Mouse (Mus musculus) neural tube, embryonic 14.5 days (tissue): Measurements from ENCODE around the gene Rnf39. TPM values are rescaled to one million over a fixed set of nuclear protein-coding genes. Genes with fewer than 3 reads are reported as not detected.

ENCODE experiments used
- ATAC-seq: fragments of 200-750 bp; cut with Nextera tagmentation; 2 replicates; pipeline ENCODE4 v1.8.0; 2017; ENCODE audit warnings: low read depth, mild to moderate bottlenecking, moderate TSS enrichment, moderate library complexity
- H3K27ac ChIP-seq: fragments of 300-500 bp; sonication (generic); 2 replicates; pipeline ENCODE4 v1.5.1; 2014; ENCODE audit warnings: low read depth, mild to moderate bottlenecking, control low read depth, low read length, moderate library complexity, mixed read lengths
- H3K27me3 ChIP-seq: fragments of 300-500 bp; sonication (generic); 2 replicates; pipeline ENCODE4 v1.6.1; 2014; ENCODE audit warnings: low read length; ENCODE audit not compliant: control insufficient read depth, insufficient read depth
- H3K36me3 ChIP-seq: fragments of 300-500 bp; sonication (generic); 2 replicates; pipeline ENCODE4 v1.6.1; 2014; ENCODE audit warnings: low read length, mixed read lengths; ENCODE audit not compliant: control insufficient read depth, insufficient read depth
- H3K4me1 ChIP-seq: fragments of 300-500 bp; sonication (generic); 2 replicates; pipeline ENCODE4 v1.6.1; 2014; ENCODE audit warnings: low read length; ENCODE audit not compliant: control insufficient read depth, insufficient read depth
- H3K4me2 ChIP-seq: fragments of 300-500 bp; sonication (generic); 2 replicates; pipeline ENCODE4 v1.6.1; 2014; ENCODE audit warnings: mild to moderate bottlenecking, low read depth, low read length, control low read depth
- H3K4me3 ChIP-seq: fragments of 300-500 bp; sonication (generic); 2 replicates; pipeline ENCODE4 v1.5.1; 2014; ENCODE audit warnings: low read depth, low read length, control low read depth, mixed read lengths
- H3K9ac ChIP-seq: fragments of 300-500 bp; sonication (generic); replicated peaks from 2 replicates; pipeline ENCODE4 v1.6.1; 2014; ENCODE audit warnings: low read depth, mild to moderate bottlenecking, control low read depth, low read length, mixed read lengths
- H3K9me3 ChIP-seq: fragments of 300-500 bp; sonication (generic); 2 replicates; pipeline ENCODE4 v1.6.1; 2016; ENCODE audit warnings: low read length; ENCODE audit not compliant: control insufficient read depth
- WGBS: fragments of 180-500 bp; shearing (Covaris S2); extraction: QIAGEN DNeasy Blood & Tissue Kit; methylation state at CpG from one replicate; pipeline ENCODE4 v1.1.7; 2014; 5-methylcytosine and 5-hydroxymethylcytosine counted together
- polyA plus RNA-seq: library from polyadenylated mRNA; unstranded; fragments of >200 nt; fragmentation: Nextera tagmentation; extraction: Ambion mirVana; gene quantifications from 2 replicates; pipeline ENCODE4 v1.2.1, GENCODE M21; 2014

Gene Rnf39
- polyA plus RNA-seq, 1 experiment from 2014 or later, result 2.0 TPM

DNA sequence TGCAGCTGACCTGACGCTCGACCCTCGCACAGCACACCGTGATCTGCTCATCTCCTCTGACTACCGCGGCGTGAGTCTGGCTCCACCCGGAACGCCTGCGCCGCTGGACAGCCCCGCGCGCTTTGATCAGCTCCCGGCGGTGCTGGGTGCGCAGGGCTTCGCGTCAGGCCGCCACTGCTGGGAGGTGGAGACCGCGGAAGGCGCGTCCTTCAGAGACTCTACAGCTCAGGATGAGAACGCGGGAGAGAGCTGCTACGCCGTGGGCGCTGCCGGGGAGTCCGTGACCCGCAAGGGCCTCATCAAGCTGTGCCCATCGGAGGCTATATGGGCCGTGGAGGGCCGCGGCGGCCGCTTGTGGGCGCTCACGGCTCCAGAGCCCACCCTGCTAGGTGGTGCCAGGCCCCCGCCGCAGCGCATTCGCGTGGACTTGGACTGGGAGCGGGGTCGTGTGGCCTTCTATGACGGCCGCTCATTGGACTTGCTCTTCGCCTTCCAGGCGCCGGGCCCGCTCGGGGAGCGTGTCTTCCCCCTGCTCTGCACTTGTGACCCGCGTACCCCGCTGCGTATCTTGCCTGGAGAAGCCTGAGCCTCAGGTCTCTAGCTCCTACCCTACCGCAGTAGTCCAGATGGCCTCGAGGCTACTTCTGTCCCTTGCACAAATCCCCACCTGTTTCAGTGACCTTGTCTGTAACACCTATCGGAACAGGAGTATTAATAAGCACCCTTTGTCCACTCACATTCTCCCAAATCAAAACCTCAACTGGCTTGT, 4.5 kb downstream of the Rnf39 start:
- Histone ChIP-seq H3K4me2 (peak overlapping the region; percentile 94), H3K27me3 (peaks cover 19% of the 10 kb centered on the region), H3K36me3 (peaks cover 6% of the 10 kb centered on the region; the same call in 1 of the 2 replicates), H3K9me3 (no peaks in the 10 kb centered on the region), H3K4me1 (peaks cover 16% of the 10 kb centered on the region; the same call in 1 of the 2 replicates), H3K27ac (peak overlapping the region; percentile 78), H3K9ac (peak overlapping the region; percentile 81), H3K4me3 (peak overlapping the region; percentile 53)
- WGBS, result 2% methylated on average over 62 of the region's 62 CpGs
- ATAC-seq, result peak; percentile 54

DNA sequence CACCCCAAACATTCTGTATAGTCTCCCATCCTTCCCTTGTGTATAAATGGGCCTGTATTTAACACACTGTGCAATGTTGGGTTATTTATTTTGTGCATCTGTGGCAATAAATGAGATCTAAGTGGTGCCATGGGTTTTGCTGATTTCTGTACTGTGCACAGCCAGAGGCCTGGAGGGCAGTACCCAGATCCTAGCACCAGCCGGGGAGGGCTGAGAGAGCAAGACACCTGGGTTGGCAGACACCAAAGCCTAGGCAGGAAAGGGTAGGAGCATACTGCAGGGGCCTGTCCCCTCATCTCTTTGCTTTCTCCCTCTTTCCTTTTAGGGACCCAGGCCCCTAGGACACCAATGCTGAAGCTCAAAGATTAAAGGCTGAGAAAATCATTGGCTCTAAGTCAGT, 5.6 kb downstream of the Rnf39 start:
- Histone ChIP-seq H3K27ac (no peak overlapping the region), H3K4me2 (no peak overlapping the region), H3K27me3 (peaks cover 8% of the 10 kb centered on the region; the same call in 1 of the 2 replicates), H3K36me3 (peaks cover 6% of the 10 kb centered on the region; the same call in 1 of the 2 replicates), H3K9me3 (no peaks in the 10 kb centered on the region), H3K4me3 (no peak overlapping the region), H3K4me1 (peaks cover 16% of the 10 kb centered on the region; the same call in 1 of the 2 replicates), H3K9ac (no peak overlapping the region)
- WGBS, result 74% methylated on average over 1 of the region's 1 CpGs
- no peak for ATAC-seq

DNA sequence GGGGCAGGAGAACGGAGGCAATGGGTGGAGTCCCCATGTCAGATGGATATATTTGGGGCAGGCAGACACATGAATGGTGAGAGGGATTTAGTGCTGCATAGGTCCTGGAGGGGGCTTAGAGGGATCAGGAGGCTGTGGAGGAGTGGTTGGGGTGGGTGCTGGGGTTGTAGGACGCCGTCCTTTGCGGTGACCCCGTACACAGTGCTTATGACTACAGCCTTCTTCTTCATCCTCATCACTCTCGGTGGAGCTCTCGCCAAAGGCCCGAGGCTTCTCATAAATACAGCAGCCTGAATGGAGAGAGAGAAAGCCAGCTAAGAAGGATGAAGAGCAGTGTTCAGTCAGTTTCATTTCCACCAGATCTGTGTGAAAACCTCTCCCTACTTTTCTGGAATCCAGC, 6.5 kb downstream of the Rnf39 start:
- Histone ChIP-seq H3K4me1 (peaks cover 16% of the 10 kb centered on the region; the same call in 1 of the 2 replicates), H3K36me3 (peaks cover 6% of the 10 kb centered on the region; the same call in 1 of the 2 replicates), H3K4me3 (no peak overlapping the region), H3K4me2 (no peak overlapping the region), H3K9me3 (no peaks in the 10 kb centered on the region), H3K9ac (no peak overlapping the region), H3K27ac (no peak overlapping the region), H3K27me3 (peaks cover 4% of the 10 kb centered on the region; the same call in 1 of the 2 replicates)
- no peak for ATAC-seq
- 93% methylated on average over 8 of the region's 8 CpGs for WGBS

DNA sequence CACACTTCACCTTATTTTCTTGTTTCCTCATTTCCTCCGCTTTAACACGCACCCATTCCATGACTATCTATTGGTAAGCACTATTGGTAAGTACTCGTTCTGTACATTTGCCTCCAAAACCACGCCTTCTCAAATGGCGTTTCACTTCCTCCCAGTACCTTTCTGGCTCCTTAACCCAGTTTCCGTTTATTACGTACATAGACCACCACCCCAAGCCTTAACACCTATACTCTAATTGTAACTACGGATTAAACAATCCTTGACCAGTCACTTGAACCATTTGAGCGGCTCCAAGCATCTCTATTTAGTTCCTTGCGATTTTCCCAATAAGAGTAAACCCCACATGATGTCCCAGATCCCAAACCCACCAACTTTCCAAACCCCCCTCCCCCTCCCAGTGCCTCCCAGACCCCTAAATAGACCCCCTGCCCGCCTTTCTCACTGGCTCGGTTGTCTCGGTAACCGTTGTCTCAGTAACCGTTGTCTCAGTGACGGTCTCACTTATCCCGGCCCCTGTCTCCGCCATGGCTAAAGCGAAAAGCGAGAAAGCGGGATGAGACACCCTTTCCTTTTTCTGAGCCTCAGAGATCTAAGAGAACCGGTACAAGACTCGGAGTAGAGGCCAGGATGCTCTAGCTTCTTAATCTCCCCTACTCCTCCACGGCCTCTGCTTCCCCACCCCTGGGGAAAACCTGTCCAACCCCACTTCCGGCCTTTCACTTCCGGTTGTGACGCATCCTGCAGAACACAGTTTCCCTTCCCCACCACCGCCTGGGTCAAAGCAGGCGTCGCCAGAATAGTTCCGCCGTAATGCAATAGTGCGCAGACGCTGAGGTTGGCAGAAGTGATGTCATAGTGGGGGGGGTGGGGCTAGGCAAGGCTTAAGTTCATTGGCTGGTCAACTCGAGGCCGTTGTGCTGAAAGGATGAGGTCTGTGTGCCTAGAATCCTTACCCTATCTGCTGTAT, 8.5 kb downstream of the Rnf39 start, which contains the start of gene Ppp1r11:
Ppp1r11 (minus strand) TSS at position 761 of the 967 bp plus-strand sequence.
- H3K4me2 ChIP-seq, result peak within 1 kb of the TSS; percentile 81
- peak within 1 kb of the TSS; percentile 68 for H3K4me3 ChIP-seq
- ATAC-seq, result peak; percentile 96
- no peaks in the 10 kb centered on the region for H3K9me3 ChIP-seq
- peaks cover 13% of the 10 kb centered on the region; the same call in 1 of the 2 replicates for H3K4me1 ChIP-seq
- H3K9ac ChIP-seq, result peak within 1 kb of the TSS; percentile 67
- WGBS, result 2% methylated on average over 36 of the region's 36 CpGs
- peaks cover 6% of the 10 kb centered on the region for H3K36me3 ChIP-seq
- peak within 1 kb of the TSS; percentile 89 for H3K27ac ChIP-seq
- H3K27me3 ChIP-seq, result no peaks in the 10 kb centered on the region

DNA sequence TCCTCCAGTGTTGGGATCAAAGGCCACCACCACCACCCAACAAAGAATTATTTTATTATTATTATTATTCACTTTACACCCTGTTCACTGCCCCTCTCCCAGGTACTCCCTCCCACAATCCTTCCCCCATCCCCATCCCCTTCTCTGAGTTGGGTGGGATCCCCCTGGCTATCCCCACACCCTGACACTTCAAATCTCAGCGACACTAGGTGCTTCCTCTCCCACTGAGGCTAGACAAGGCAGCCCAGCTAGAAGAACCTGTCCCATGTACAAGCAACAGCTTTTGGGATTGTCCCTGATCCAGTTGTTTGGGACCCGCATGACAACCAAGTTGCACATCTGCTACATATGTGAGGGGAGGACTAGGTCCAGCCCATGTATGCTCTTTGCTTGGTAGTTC, 9.9 kb downstream of the Rnf39 start:
- H3K27ac ChIP-seq, result no peak overlapping the region
- WGBS, result 89% methylated on average over 2 of the region's 2 CpGs
- peaks cover 6% of the 10 kb centered on the region for H3K36me3 ChIP-seq
- H3K4me2 ChIP-seq, result no peak overlapping the region
- no peaks in the 10 kb centered on the region for H3K9me3 ChIP-seq
- no peaks in the 10 kb centered on the region for H3K27me3 ChIP-seq
- H3K9ac ChIP-seq, result no peak overlapping the region
- no peak overlapping the region for H3K4me3 ChIP-seq
- ATAC-seq, result no peak
- peaks cover 12% of the 10 kb centered on the region; the same call in 1 of the 2 replicates for H3K4me1 ChIP-seq

DNA sequence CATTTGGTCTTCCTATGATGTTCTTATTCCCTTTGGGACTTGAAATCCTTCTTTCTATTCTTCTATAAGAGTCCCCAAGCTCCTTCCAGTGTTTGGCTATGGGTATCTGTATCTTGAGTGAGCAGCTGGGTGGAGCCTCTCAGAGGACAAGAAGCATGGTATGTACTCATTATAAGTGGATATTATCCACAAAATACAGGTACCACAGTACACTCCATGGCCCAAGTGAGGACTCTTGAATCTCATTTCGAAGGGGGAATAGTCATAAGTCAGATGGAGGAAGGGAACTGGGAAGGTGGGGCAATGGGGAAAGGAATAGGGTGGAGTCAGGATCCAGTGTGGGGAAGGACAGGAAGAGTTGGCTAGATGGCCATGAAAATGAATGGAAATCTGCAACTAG, 10.3 kb downstream of the Rnf39 start:
- WGBS, result 95% methylated on average over 1 of the region's 1 CpGs
- Histone ChIP-seq H3K4me3 (no peak overlapping the region), H3K36me3 (peaks cover 6% of the 10 kb centered on the region), H3K4me2 (no peak overlapping the region), H3K9me3 (no peaks in the 10 kb centered on the region), H3K4me1 (peaks cover 13% of the 10 kb centered on the region; the same call in 1 of the 2 replicates), H3K27ac (no peak overlapping the region), H3K27me3 (no peaks in the 10 kb centered on the region), H3K9ac (no peak overlapping the region)
- ATAC-seq, result no peak

DNA sequence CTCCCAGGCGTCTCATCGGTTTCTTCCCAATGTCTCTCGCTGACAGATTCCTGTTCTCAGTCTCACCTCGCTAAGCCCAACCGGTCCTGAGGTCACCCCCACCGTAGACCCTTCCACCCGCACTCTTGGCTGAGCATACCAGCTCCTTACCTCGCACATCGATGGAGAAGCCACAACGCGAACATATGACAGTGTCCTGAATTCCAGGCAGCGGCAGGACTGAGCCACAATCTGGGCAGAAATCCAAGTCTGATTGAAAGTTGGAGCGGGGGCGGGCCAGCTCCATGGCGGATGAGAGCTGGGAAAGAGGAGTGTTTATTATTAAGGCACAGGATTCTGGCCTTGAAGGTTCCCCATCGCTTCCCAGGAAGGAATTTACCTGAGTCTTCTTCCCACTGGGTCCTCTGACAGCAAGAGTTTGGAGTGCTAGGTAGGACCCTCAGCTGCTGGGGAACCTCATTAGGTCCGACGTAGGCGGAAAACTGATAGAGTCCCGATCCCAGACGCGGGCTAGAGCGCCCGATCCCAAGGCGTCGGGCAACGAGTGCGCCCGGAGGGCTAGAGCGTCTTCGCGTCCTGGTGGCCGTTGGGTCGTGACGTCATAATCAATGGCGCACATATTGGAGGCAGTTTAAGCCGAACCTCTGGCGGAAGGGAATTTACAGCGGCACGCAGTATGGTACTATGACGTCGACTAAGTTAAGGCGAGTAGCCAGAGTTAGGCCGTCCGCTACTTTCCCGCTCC, 15.5 kb downstream of the Rnf39 start, which contains the start of the genes Znrd1 and Znrd1as:
Znrd1 (minus strand) TSS at position 561 of the 745 bp plus-strand sequence.
Znrd1as (plus strand) TSS at position 594 of the 745 bp plus-strand sequence.
- peak within 1 kb of the TSS; percentile 75 for H3K27ac ChIP-seq
- no peaks in the 10 kb centered on the region; the same call in 1 of the 2 replicates for H3K36me3 ChIP-seq
- WGBS, result under 1% methylated on average over 46 of the region's 46 CpGs

DNA sequence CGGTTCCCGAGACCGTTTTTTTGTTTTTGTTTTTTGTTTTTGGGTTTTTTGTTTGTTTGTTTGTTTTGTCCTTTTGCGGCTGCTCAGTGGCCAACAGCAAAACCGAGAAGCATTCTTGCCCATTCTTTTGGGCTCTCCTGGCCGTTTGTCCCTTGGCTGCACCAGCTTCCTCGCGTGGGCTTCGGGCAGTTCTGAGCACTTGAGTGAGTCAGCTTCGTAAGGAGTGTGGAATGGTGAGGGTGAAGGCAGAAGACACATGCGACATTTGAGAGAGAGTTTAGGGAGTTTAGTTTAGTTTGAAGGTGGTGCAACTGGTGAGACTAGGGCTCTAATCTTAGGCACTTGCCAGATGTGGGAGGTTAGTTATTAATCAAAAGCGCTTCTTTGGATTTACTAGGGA, 16.2 kb downstream of the Rnf39 start:
- Histone ChIP-seq H3K4me3 (peak overlapping the region; percentile 65), H3K27me3 (no peaks in the 10 kb centered on the region), H3K9ac (peak overlapping the region; percentile 68), H3K4me2 (peak overlapping the region; percentile 75), H3K9me3 (no peaks in the 10 kb centered on the region), H3K36me3 (no peaks in the 10 kb centered on the region; the same call in 1 of the 2 replicates), H3K4me1 (peaks cover 12% of the 10 kb centered on the region; the same call in 1 of the 2 replicates), H3K27ac (peak overlapping the region; percentile 75; the same call in 1 of the 2 replicates)
- peak; percentile 10; the same call in 1 of the 2 replicates for ATAC-seq
- 13% methylated on average over 12 of the region's 12 CpGs for WGBS

More for the DNA sequence above, 15.5 kb downstream of the Rnf39 start, which contains the start of the genes Znrd1 and Znrd1as:
- Histone ChIP-seq H3K27me3 (no peaks in the 10 kb centered on the region), H3K4me2 (peak within 1 kb of the TSS; percentile 75), H3K4me1 (peaks cover 12% of the 10 kb centered on the region; the same call in 1 of the 2 replicates), H3K9me3 (no peaks in the 10 kb centered on the region), H3K4me3 (peak within 1 kb of the TSS; percentile 65), H3K9ac (peak within 1 kb of the TSS; percentile 68)
- ATAC-seq, result peak; percentile 98
